Mouse (Mus musculus) hindbrain, postnatal 0 days (tissue): ENCODE data around the gene Bicc1. TPM values are rescaled to one million over a fixed set of nuclear protein-coding genes. Genes with fewer than 3 reads are reported as not detected.

Experiments
- ATAC-seq: fragments of 200-750 bp; cut with Nextera tagmentation; 2 replicates; pipeline ENCODE4 v1.8.0; 2017; ENCODE audit warnings: mild to moderate bottlenecking, moderate TSS enrichment, moderate library complexity
- DNase-seq: peaks from one replicate; pipeline ENCODE4 v3.0.0-alpha.2; 2015; ENCODE audit warnings: low spot score
- H3K27ac ChIP-seq: fragments of 300-500 bp; sonication (generic); 2 replicates; pipeline ENCODE4 v1.5.1; 2014; ENCODE audit warnings: mild to moderate bottlenecking
- H3K27me3 ChIP-seq: fragments of 300-500 bp; sonication (generic); 2 replicates; pipeline ENCODE4 v1.6.1; 2014; ENCODE audit warnings: low read length, mixed read lengths; ENCODE audit not compliant: insufficient read depth
- H3K36me3 ChIP-seq: fragments of 300-500 bp; sonication (generic); 2 replicates; pipeline ENCODE4 v1.6.1; 2014; ENCODE audit warnings: low read length, mixed read lengths; ENCODE audit not compliant: insufficient read depth
- H3K4me1 ChIP-seq: fragments of 300-500 bp; sonication (generic); 2 replicates; pipeline ENCODE4 v1.6.1; 2014; ENCODE audit warnings: antibody characterized with exemption, low read length, mixed read lengths; ENCODE audit not compliant: insufficient read depth
- H3K4me2 ChIP-seq: fragments of 300-500 bp; sonication (generic); 2 replicates; pipeline ENCODE4 v1.6.1; 2014; ENCODE audit warnings: low read depth, mild to moderate bottlenecking, low read length, moderate library complexity, mixed read lengths
- H3K4me3 ChIP-seq: fragments of 300-500 bp; sonication (generic); 2 replicates; pipeline ENCODE4 v1.5.1; 2014; ENCODE audit warnings: low read length
- H3K9ac ChIP-seq: fragments of 300-500 bp; sonication (generic); replicated peaks from 2 replicates; pipeline ENCODE4 v1.6.1; 2014; ENCODE audit warnings: mild to moderate bottlenecking, low read length, moderate library complexity, mixed read lengths
- H3K9me3 ChIP-seq: fragments of 300-500 bp; sonication (generic); 2 replicates; pipeline ENCODE4 v1.6.1; 2016; ENCODE audit warnings: low read length, mixed read lengths
- CTCF ChIP-seq: IDR thresholded peaks from 2 replicates; pipeline ENCODE4 v1.5.1; 2016; ENCODE audit warnings: antibody characterized with exemption, control low read depth, low read depth
- WGBS: fragments of 180-500 bp; shearing (Covaris S2); extraction: QIAGEN DNeasy Blood & Tissue Kit; methylation state at CpG from one replicate; pipeline ENCODE4 v1.1.7; 2014; 5-methylcytosine and 5-hydroxymethylcytosine counted together
- polyA plus RNA-seq: library from polyadenylated mRNA; unstranded; fragments of >200 nt; fragmentation: Nextera tagmentation; extraction: Ambion mirVana; gene quantifications from 2 replicates; pipeline ENCODE4 v1.2.1, GENCODE M21; 2015
- total RNA-seq: library from RNA; depleted of rRNA; stranded (reverse); fragments of >200 nt; gene quantifications from 2 replicates; pipeline ENCODE4 v1.2.3, GENCODE M21; 2014

Gene Bicc1
- total and polyA plus RNA-seq, 2 experiments from 2014 or later = 5.1 to 6.5 TPM

GRCm38 (mm10) chr10:71127951-71128331 lies 31.6 kb downstream of the Bicc1 start:
- Histone ChIP-seq H3K4me1 (no peaks in the 10 kb centered on the region), H3K36me3 (no peaks in the 10 kb centered on the region), H3K4me3 (no peak overlapping the region), H3K9ac (no peak overlapping the region), H3K4me2 (no peak overlapping the region), H3K27me3 (no peaks in the 10 kb centered on the region), H3K9me3 (no peaks in the 10 kb centered on the region), H3K27ac (no peak overlapping the region)
- DNase-seq (no peak), ATAC-seq (no peak)
- no peak for TF ChIP-seq CTCF
- 44% methylated on average over 8 of the region's 8 CpGs for WGBS

- ATAC-seq = no peak
- no peak for DNase-seq
- no peak overlapping the region for H3K9ac ChIP-seq
Observed at GRCm38 (mm10) chr10:71127278-71127950, 32.1 kb downstream of the Bicc1 start.

GRCm38 (mm10) chr10:71123974-71124373 lies 35.5 kb downstream of the Bicc1 start:
- WGBS = 58% methylated on average over 3 of the region's 3 CpGs
- Histone ChIP-seq H3K9ac (no peak overlapping the region), H3K9me3 (no peaks in the 10 kb centered on the region), H3K4me3 (no peak overlapping the region), H3K36me3 (no peaks in the 10 kb centered on the region), H3K4me1 (no peaks in the 10 kb centered on the region), H3K27me3 (no peaks in the 10 kb centered on the region), H3K27ac (no peak overlapping the region), H3K4me2 (no peak overlapping the region)
- DNase-seq (no peak), ATAC-seq (no peak)
- TF ChIP-seq CTCF = peak; percentile 26; the same call in 1 of the 2 replicates

More at GRCm38 (mm10) chr10:71127278-71127950, 32.1 kb downstream of the Bicc1 start:
- no peak for TF ChIP-seq CTCF
- 60% methylated on average over 13 of the region's 13 CpGs for WGBS
- H3K27ac ChIP-seq = no peak overlapping the region
- no peaks in the 10 kb centered on the region for H3K9me3 ChIP-seq
- H3K4me1 ChIP-seq = no peaks in the 10 kb centered on the region
- H3K36me3 ChIP-seq = no peaks in the 10 kb centered on the region
- no peaks in the 10 kb centered on the region for H3K27me3 ChIP-seq
- H3K4me3 ChIP-seq = no peak overlapping the region
- H3K4me2 ChIP-seq = no peak overlapping the region

- TF ChIP-seq CTCF = no peak
- H3K27me3 ChIP-seq = no peaks in the 10 kb centered on the region
- no peak overlapping the region for H3K9ac ChIP-seq
- H3K4me3 ChIP-seq = no peak overlapping the region
- H3K9me3 ChIP-seq = no peaks in the 10 kb centered on the region
- H3K4me1 ChIP-seq = no peaks in the 10 kb centered on the region
- H3K36me3 ChIP-seq = no peaks in the 10 kb centered on the region
- ATAC-seq = no peak
- H3K4me2 ChIP-seq = no peak overlapping the region
- no peak overlapping the region for H3K27ac ChIP-seq
- DNase-seq = no peak
- 54% methylated on average over 4 of the region's 4 CpGs for WGBS
Observed at GRCm38 (mm10) chr10:71123395-71123794, 36.1 kb downstream of the Bicc1 start.

- H3K4me3 ChIP-seq = no peak overlapping the region
- WGBS = 81% methylated on average over 8 of the region's 8 CpGs
- DNase-seq = no peak
- no peaks in the 10 kb centered on the region for H3K27me3 ChIP-seq
- H3K4me1 ChIP-seq = no peaks in the 10 kb centered on the region
- no peak for TF ChIP-seq CTCF
- no peak overlapping the region for H3K9ac ChIP-seq
- no peak overlapping the region for H3K4me2 ChIP-seq
- ATAC-seq = no peak
- no peaks in the 10 kb centered on the region for H3K9me3 ChIP-seq
- no peak overlapping the region for H3K27ac ChIP-seq
- no peaks in the 10 kb centered on the region for H3K36me3 ChIP-seq
Observed at GRCm38 (mm10) chr10:71122480-71122879, 37.0 kb downstream of the Bicc1 start.

GRCm38 (mm10) chr10:71120769-71121165 lies 38.7 kb downstream of the Bicc1 start:
- Histone ChIP-seq H3K9me3 (no peaks in the 10 kb centered on the region), H3K9ac (no peak overlapping the region), H3K4me3 (no peak overlapping the region), H3K36me3 (no peaks in the 10 kb centered on the region), H3K4me1 (no peaks in the 10 kb centered on the region), H3K27ac (no peak overlapping the region), H3K27me3 (no peaks in the 10 kb centered on the region), H3K4me2 (no peak overlapping the region)
- DNase-seq (no peak), ATAC-seq (no peak)
- no peak for TF ChIP-seq CTCF
- WGBS = 91% methylated on average over 3 of the region's 3 CpGs

GRCm38 (mm10) chr10:71120121-71120768 lies 39.3 kb downstream of the Bicc1 start:
- Histone ChIP-seq H3K4me1 (no peaks in the 10 kb centered on the region), H3K27me3 (no peaks in the 10 kb centered on the region), H3K4me2 (no peak overlapping the region), H3K9me3 (no peaks in the 10 kb centered on the region), H3K4me3 (no peak overlapping the region), H3K9ac (no peak overlapping the region), H3K27ac (no peak overlapping the region), H3K36me3 (no peaks in the 10 kb centered on the region)
- DNase-seq (no peak), ATAC-seq (no peak)
- WGBS = 77% methylated on average over 14 of the region's 14 CpGs
- no peak for TF ChIP-seq CTCF
